Mouse (Mus musculus): Measurements from ENCODE around the gene Bcl2l11.

DNA sequence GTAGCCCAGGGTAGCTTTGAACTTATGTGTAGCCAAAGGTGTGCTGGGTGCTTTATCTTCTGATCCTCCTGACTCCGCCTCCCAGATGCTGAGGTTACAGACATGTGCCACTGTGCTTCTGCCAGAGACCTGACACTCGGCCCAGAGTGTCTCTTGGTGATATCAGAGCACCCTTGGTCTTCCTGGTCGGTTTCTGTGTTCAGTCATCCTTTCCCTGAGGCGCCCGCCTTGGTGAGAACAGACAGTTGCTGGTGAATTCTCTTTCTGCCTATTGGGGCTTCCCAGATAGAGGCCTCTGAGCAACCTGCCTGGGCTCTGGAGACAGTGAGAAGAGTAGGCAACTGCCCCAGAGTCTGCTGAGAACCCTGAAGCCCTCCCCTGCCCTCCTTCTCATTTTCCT lies 6.8 kb downstream of the Bcl2l11 start:
- TF ChIP-seq CTCF (conservative IDR thresholded peaks at IDR 0.05; ENCODE audit: insufficient read depth, insufficient read length, low read depth, low read length): no peak
- TF ChIP-seq POLR2A (IDR thresholded peaks at IDR 0.05; ENCODE audit: low read depth, low read length): no peak

Data from kidney, adult 2 months (tissue).